Mouse (Mus musculus): ENCODE data around the gene Zdhhc4. TPM values are rescaled to one million over a fixed set of nuclear protein-coding genes. Genes with fewer than 3 reads are reported as not detected.
A peak's percentile ranks its signal among the peaks of the same experiment; 100 is the strongest.

The Zdhhc4 gene
- 10 to 100 TPM; 42.5 to 42.8 TPM for total RNA-seq (2021)

GRCm38 (mm10) chr5:143328690-143329495 is at the start of gene Zdhhc4:
TSS of gene Zdhhc4 (minus strand) at chr5:143329256.
- intact Hi-C loops (cut with DNase I): no loop called here

GRCm38 (mm10) chr5:143376156-143376555 is 47.1 kb upstream of the Zdhhc4 start:
- no peak for DNase-seq (ENCODE audit: extremely low spot score in 1 of 2, low spot score in 2 of 2)
- intact Hi-C loops (cut with DNase I): no loop called here

More at GRCm38 (mm10) chr5:143328690-143329495, at the start of gene Zdhhc4:
- DNase-seq (ENCODE audit: extremely low spot score in 1 of 2, low spot score in 2 of 2): peak; percentile 89 to 95

GRCm38 (mm10) chr5:143375242-143375641 is 46.2 kb upstream of the Zdhhc4 start:
- intact Hi-C loops (cut with DNase I): no loop called here
- peak; percentile 42 to 69 for DNase-seq (ENCODE audit: extremely low spot score in 1 of 2, low spot score in 2 of 2)

- DNase-seq (ENCODE audit: extremely low spot score in 1 of 2, low spot score in 2 of 2): peak in 1 of 2 experiments; percentile 56
- intact Hi-C loops (cut with DNase I): no loop called here
Observed at GRCm38 (mm10) chr5:143372818-143373217, 43.8 kb upstream of the Zdhhc4 start.

- DNase-seq (ENCODE audit: extremely low spot score in 1 of 2, low spot score in 2 of 2): no peak
- intact Hi-C loops (cut with DNase I): no loop called here
Observed at GRCm38 (mm10) chr5:143371146-143371510, 42.1 kb upstream of the Zdhhc4 start.

GRCm38 (mm10) chr5:143370416-143371145 is 41.5 kb upstream of the Zdhhc4 start:
- no peak for DNase-seq (ENCODE audit: extremely low spot score in 1 of 2, low spot score in 2 of 2)
- intact Hi-C loops (cut with DNase I): no loop called here

- peak in 1 of 2 experiments; percentile 49 for DNase-seq (ENCODE audit: extremely low spot score in 1 of 2, low spot score in 2 of 2)
- intact Hi-C loops (cut with DNase I): no loop called here
Observed at GRCm38 (mm10) chr5:143369611-143370255, 40.7 kb upstream of the Zdhhc4 start.

- intact Hi-C loops (cut with DNase I): no loop called here
- no peak for DNase-seq (ENCODE audit: extremely low spot score in 1 of 2, low spot score in 2 of 2)
Observed at GRCm38 (mm10) chr5:143367931-143368330, 38.9 kb upstream of the Zdhhc4 start.

- intact Hi-C loops (cut with DNase I): no loop called here
- peak in 1 of 2 experiments; percentile 79 for DNase-seq (ENCODE audit: extremely low spot score in 1 of 2, low spot score in 2 of 2)
Observed at GRCm38 (mm10) chr5:143363678-143364615, 34.9 kb upstream of the Zdhhc4 start.

GRCm38 (mm10) chr5:143361428-143361827 is 32.4 kb upstream of the Zdhhc4 start:
- intact Hi-C loops (cut with DNase I): no loop called here
- no peak for DNase-seq (ENCODE audit: extremely low spot score in 1 of 2, low spot score in 2 of 2)

GRCm38 (mm10) chr5:143360000-143360399 is 30.9 kb upstream of the Zdhhc4 start:
- no peak for DNase-seq (ENCODE audit: extremely low spot score in 1 of 2, low spot score in 2 of 2)
- intact Hi-C loops (cut with DNase I): no loop called here

GRCm38 (mm10) chr5:143359263-143359662 is 30.2 kb upstream of the Zdhhc4 start:
- no peak for DNase-seq (ENCODE audit: extremely low spot score in 1 of 2, low spot score in 2 of 2)
- intact Hi-C loops (cut with DNase I): no loop called here

GRCm38 (mm10) chr5:143357564-143357963 is 28.5 kb upstream of the Zdhhc4 start:
- peak in 1 of 2 experiments; percentile 34 for DNase-seq (ENCODE audit: extremely low spot score in 1 of 2, low spot score in 2 of 2)
- intact Hi-C loops (cut with DNase I): no loop called here

GRCm38 (mm10) chr5:143356686-143357388 is 27.8 kb upstream of the Zdhhc4 start, which contains the start of gene Grid2ip:
TSS of gene Grid2ip (plus strand) at chr5:143357338.
- intact Hi-C loops (cut with DNase I): no loop called here
- DNase-seq (ENCODE audit: extremely low spot score in 1 of 2, low spot score in 2 of 2): no peak

- intact Hi-C loops (cut with DNase I): no loop called here
- DNase-seq (ENCODE audit: extremely low spot score in 1 of 2, low spot score in 2 of 2): no peak
Observed at GRCm38 (mm10) chr5:143356017-143356416, 27.0 kb upstream of the Zdhhc4 start.

GRCm38 (mm10) chr5:143346367-143346766 is 17.3 kb upstream of the Zdhhc4 start:
- DNase-seq (ENCODE audit: extremely low spot score in 1 of 2, low spot score in 2 of 2): no peak
- intact Hi-C loops (cut with DNase I): no loop called here

GRCm38 (mm10) chr5:143339603-143340002 is 10.5 kb upstream of the Zdhhc4 start:
- intact Hi-C loops (cut with DNase I): loop anchor here (5.0 kb wide), 1 partner anchor 83 kb away; no protein-coding TSS in a partner anchor

GRCm38 (mm10) chr5:143336559-143336958 is 7.5 kb upstream of the Zdhhc4 start:
- DNase-seq (ENCODE audit: extremely low spot score in 1 of 2, low spot score in 2 of 2): no peak
- intact Hi-C loops (cut with DNase I): loop anchor here (5.0 kb wide), 1 partner anchor 86 kb away; no protein-coding TSS in a partner anchor

More at GRCm38 (mm10) chr5:143339603-143340002, 10.5 kb upstream of the Zdhhc4 start:
- no peak for DNase-seq (ENCODE audit: extremely low spot score in 1 of 2, low spot score in 2 of 2)

Data from left cerebral cortex, postnatal 10 days (tissue).